Mouse (Mus musculus) midbrain, embryonic 15.5 days (tissue): Measurements from ENCODE around the gene Bcas3. TPM values are rescaled to one million over a fixed set of nuclear protein-coding genes. Genes with fewer than 3 reads are reported as not detected.

Experiments
- ATAC-seq: fragments of 200-750 bp; cut with Nextera tagmentation; replicated peaks from 2 replicates; pipeline ENCODE4 v1.8.0; 2017; ENCODE audit warnings: moderate TSS enrichment
- H3K27ac ChIP-seq: fragments of 300-500 bp; sonication (generic); 2 replicates; pipeline ENCODE4 v1.5.1; 2015; ENCODE audit warnings: mild to moderate bottlenecking, inconsistent platforms
- H3K27me3 ChIP-seq: fragments of 300-500 bp; sonication (generic); replicated peaks from 2 replicates; pipeline ENCODE4 v1.6.1; 2015; ENCODE audit warnings: inconsistent platforms
- H3K36me3 ChIP-seq: fragments of 300-500 bp; sonication (generic); replicated peaks from 2 replicates; pipeline ENCODE4 v1.6.1; 2015; ENCODE audit warnings: inconsistent platforms
- H3K4me1 ChIP-seq: fragments of 300-500 bp; sonication (generic); 2 replicates; pipeline ENCODE4 v1.6.1; 2015; ENCODE audit warnings: inconsistent platforms
- H3K4me2 ChIP-seq: fragments of 300-500 bp; sonication (generic); 2 replicates; pipeline ENCODE4 v1.6.1; 2015; ENCODE audit warnings: inconsistent platforms, mild to moderate bottlenecking, moderate library complexity
- H3K4me3 ChIP-seq: fragments of 300-500 bp; sonication (generic); 2 replicates; pipeline ENCODE4 v1.5.1; 2015; ENCODE audit warnings: mild to moderate bottlenecking, inconsistent platforms
- H3K9ac ChIP-seq: fragments of 300-500 bp; sonication (generic); 2 replicates; pipeline ENCODE4 v1.6.1; 2015; ENCODE audit warnings: mild to moderate bottlenecking, inconsistent platforms
- H3K9me3 ChIP-seq: fragments of 300-500 bp; sonication (generic); 2 replicates; pipeline ENCODE4 v1.6.1; 2016; ENCODE audit warnings: inconsistent platforms
- WGBS: fragments of 180-500 bp; shearing (Covaris S2); methylation state at CpG from one replicate; pipeline ENCODE4 v1.1.7; 2015; ENCODE audit warnings: mixed read lengths; 5-methylcytosine and 5-hydroxymethylcytosine counted together
- polyA plus RNA-seq: library from polyadenylated mRNA; unstranded; fragments of >200 nt; fragmentation: Nextera tagmentation; extraction: Ambion mirVana; gene quantifications from 2 replicates; pipeline ENCODE4 v1.2.1, GENCODE M21; 2015

Gene Bcas3
- polyA plus RNA-seq, 1 experiment from 2014 or later = 30.8 TPM

DNA sequence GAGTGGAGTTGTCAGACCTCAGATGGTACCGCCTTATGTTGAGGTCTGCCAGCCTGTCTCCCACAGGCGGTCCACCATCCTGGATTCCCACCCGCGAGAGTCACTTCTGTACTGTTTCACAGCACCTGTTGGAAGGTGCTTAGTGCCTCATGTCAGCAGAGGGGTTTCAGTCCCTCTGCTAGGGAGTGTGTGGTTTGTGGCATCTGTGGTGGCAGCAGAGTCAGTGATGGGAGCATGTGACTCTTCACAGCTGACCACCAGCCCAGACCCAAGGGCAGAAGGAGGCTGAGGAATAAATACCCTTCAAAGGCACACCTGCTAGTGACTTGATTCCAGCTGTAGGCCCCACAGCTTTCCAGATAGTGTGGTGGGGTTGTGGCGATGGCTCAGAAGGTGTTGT, 94.4 kb downstream of the Bcas3 start:
- H3K4me2 ChIP-seq = no peak overlapping the region
- H3K9ac ChIP-seq = no peak overlapping the region
- H3K4me1 ChIP-seq = no peaks in the 10 kb centered on the region
- H3K27me3 ChIP-seq = no peaks in the 10 kb centered on the region
- 95% methylated on average over 5 of the region's 5 CpGs for whole genome bisulfite sequencing
- H3K9me3 ChIP-seq = no peaks in the 10 kb centered on the region
- no peak overlapping the region for H3K4me3 ChIP-seq
- ATAC-seq = no peak
- H3K27ac ChIP-seq = no peak overlapping the region
- no peaks in the 10 kb centered on the region for H3K36me3 ChIP-seq

DNA sequence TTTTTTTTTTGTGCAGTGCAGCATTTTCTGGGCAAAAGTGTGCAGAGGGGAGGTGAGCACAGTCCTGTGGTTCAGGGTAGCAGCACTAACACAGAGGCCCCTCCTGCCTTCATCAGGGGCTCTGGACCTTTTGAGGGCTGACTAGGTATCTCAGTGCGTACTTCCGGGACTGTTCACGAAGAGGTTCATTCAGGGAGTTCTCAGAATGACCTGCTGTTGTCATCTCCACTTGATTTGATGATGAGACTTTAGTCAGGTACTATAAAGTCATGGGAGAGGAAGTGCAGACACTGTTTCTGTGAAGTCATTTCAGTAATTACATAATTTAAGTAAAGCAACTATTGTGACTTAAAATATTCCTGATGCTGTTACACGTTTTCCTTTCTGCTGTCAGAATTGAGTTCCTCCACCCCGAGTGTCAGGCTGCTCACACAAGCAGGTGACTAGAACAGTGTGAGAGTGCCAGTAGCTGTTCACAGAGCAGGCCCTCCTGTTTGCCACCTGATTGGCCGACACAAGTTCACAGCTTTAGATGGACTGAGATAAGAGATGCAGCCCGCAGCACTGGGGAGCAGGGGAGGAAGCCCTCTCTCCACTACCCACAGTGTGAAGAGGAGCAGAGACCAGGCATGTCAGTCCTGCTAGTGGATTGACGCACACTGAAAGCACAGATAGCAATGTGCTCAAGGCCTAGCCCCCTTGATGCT, 100.8 kb downstream of the Bcas3 start:
- ATAC-seq = no peak
- H3K27ac ChIP-seq = no peak overlapping the region
- no peaks in the 10 kb centered on the region for H3K27me3 ChIP-seq
- no peak overlapping the region for H3K4me2 ChIP-seq
- H3K9me3 ChIP-seq = no peaks in the 10 kb centered on the region
- no peak overlapping the region for H3K4me3 ChIP-seq
- WGBS = 80% methylated on average over 8 of the region's 8 CpGs
- no peaks in the 10 kb centered on the region for H3K36me3 ChIP-seq
- no peak overlapping the region for H3K9ac ChIP-seq
- H3K4me1 ChIP-seq = no peaks in the 10 kb centered on the region

DNA sequence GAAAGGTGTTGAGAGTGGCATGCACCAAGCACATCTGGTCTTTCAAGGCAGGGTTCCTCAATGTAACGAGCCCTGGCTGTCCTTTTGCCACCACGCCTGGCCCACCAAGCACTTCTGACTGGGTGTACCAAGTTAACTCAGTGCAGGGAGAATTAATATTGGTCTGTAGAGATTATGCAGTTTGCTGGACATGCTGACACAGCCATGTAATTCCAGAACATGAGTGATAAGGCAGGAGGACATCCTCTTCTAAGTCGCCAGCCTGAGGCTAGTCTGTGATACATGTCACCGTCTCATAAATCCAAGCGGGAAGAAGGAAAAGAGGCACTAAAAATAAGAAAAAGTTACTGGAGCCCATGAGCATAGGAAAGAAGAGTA, 101.3 kb downstream of the Bcas3 start:
- Histone ChIP-seq H3K9me3 (no peaks in the 10 kb centered on the region), H3K4me1 (no peaks in the 10 kb centered on the region), H3K36me3 (no peaks in the 10 kb centered on the region), H3K27me3 (no peaks in the 10 kb centered on the region), H3K4me2 (no peak overlapping the region), H3K27ac (no peak overlapping the region), H3K4me3 (no peak overlapping the region), H3K9ac (no peak overlapping the region)
- WGBS = 92% methylated on average over 5 of the region's 5 CpGs
- ATAC-seq = no peak

DNA sequence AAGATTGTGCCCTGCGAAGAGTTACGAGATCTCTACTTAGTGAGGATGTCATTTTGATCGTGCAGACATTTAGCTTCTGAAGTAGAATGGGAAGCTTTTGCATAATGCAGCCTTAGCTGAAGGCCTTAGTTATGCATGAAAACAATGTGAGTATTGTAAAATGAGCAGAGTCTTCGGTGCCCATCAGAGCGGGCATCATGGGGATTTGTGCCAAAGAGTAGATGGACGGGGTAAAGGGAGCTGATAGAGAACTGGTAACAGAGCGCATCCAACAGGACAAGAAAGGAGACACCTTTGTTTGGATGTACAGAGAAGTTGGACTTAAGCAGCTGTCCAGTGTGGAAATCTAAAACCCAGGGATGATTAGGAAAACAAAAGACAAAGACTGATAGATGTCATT, 108.6 kb downstream of the Bcas3 start:
- no peaks in the 10 kb centered on the region for H3K36me3 ChIP-seq
- H3K4me3 ChIP-seq = no peak overlapping the region
- 68% methylated on average over 7 of the region's 7 CpGs for WGBS
- H3K27ac ChIP-seq = no peak overlapping the region
- ATAC-seq = no peak
- H3K9me3 ChIP-seq = no peaks in the 10 kb centered on the region
- H3K27me3 ChIP-seq = peaks cover 12% of the 10 kb centered on the region; the same call in 1 of the 2 replicates
- no peak overlapping the region for H3K4me2 ChIP-seq
- no peaks in the 10 kb centered on the region for H3K4me1 ChIP-seq
- no peak overlapping the region for H3K9ac ChIP-seq

DNA sequence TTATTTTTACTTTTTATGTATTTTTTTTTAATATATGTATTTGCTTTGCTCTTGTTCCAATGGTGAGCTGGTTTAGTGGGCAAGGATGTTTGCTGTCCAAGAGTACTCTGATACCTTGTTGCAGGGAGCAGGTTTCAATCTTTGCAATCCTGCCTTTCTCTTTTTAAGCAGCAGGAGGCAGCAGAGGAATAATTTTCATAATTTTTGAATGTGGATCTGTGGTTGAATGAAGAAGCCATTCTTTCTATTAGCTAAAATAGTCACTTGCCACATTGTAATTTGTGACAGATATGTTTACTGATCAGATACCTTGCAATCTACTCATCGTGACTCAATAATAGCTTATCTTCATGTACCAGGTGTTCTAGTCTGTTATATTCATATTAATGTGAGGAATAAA, 116.6 kb downstream of the Bcas3 start:
- Histone ChIP-seq H3K9me3 (no peaks in the 10 kb centered on the region), H3K27me3 (peaks cover 33% of the 10 kb centered on the region), H3K36me3 (no peaks in the 10 kb centered on the region), H3K4me1 (no peaks in the 10 kb centered on the region), H3K27ac (no peak overlapping the region), H3K4me3 (no peak overlapping the region), H3K4me2 (no peak overlapping the region), H3K9ac (no peak overlapping the region)
- 72% methylated on average over 1 of the region's 1 CpGs for WGBS
- ATAC-seq = no peak

DNA sequence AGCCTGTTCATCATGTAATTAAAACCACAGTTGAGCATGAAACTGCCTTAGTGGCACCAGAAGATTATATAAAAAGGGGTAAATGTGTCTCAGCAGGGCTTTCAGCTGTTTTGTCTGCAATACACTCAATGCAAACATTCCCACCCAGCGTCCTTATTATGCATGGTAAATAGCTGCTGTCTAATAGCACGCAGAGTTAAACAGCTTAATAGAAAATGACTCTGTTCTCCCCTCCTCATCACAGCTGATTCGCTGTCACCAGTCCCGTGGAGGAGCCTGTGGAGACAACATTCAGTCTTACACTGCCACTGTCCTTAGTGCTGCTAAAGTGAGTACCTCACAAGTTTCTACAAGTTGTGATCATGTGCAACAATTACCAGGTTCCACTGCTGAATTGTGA, 117.5 kb downstream of the Bcas3 start:
- Histone ChIP-seq H3K4me1 (no peaks in the 10 kb centered on the region), H3K4me2 (no peak overlapping the region), H3K4me3 (no peak overlapping the region), H3K27me3 (peaks cover 27% of the 10 kb centered on the region), H3K9me3 (no peaks in the 10 kb centered on the region), H3K9ac (no peak overlapping the region), H3K36me3 (no peaks in the 10 kb centered on the region), H3K27ac (no peak overlapping the region)
- no peak for ATAC-seq
- 17% methylated on average over 4 of the region's 4 CpGs for WGBS

DNA sequence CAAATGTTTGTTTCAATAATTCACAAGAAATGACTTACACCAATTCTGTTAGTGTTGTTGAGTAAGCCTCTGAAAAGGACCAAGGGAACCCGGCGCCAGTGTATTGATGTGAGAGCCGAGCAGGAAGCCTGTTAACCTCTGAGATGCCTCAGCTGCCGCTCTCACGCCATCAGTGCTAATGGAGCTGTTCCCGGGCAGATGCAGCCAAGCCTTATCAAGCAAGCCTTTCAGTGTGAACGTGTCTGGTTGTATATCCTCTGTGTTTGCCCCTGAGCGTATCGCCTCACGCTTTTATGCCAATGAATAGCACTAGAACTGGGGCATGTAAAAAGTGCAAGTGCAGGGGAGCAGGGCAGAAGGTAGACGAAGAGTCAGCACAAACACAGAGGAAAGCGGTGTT, 121.4 kb downstream of the Bcas3 start:
- 27% methylated on average over 12 of the region's 12 CpGs for WGBS
- H3K4me1 ChIP-seq = no peaks in the 10 kb centered on the region
- H3K4me3 ChIP-seq = no peak overlapping the region
- no peaks in the 10 kb centered on the region for H3K9me3 ChIP-seq
- ATAC-seq = no peak
- peaks cover 8% of the 10 kb centered on the region; the same call in 1 of the 2 replicates for H3K27me3 ChIP-seq
- no peak overlapping the region for H3K27ac ChIP-seq
- no peak overlapping the region for H3K9ac ChIP-seq
- H3K36me3 ChIP-seq = no peaks in the 10 kb centered on the region
- H3K4me2 ChIP-seq = no peak overlapping the region

DNA sequence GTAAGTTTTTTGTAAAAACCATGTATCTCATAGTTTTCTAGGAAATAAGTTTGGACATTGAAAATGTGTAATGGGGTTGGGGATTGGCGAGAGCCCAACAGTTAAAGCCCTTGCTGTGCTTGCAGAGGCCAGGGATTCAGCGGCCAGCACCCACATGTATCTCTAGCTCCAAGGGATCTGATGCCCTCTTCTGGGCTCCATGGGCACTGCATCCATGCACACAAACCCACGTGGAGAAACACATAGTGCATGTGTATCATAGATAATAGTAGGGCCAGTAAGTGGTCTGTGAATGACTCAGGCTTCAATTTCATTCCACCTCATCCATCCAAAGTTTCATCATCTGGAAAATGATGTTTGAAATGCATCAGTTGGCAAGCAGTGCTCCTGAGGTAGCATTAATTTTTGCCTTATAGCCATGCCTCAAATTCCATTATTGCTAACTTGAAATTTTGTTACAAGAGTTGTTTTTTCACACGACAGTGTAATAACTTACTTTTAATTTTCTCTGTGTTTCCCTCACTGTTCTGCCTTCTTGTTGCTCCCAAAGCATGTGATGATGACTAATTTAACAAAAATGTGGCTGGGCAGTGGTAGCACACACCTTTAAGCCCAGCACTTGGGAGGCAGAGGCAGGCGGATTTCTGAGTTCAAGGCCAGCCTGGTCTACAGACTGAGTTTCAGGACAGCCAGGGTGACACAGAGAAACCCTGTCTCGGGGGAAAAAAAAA, 129.9 kb downstream of the Bcas3 start:
- Histone ChIP-seq H3K4me2 (no peak overlapping the region), H3K27ac (no peak overlapping the region), H3K4me1 (no peaks in the 10 kb centered on the region), H3K9ac (no peak overlapping the region), H3K9me3 (no peaks in the 10 kb centered on the region), H3K27me3 (no peaks in the 10 kb centered on the region; the same call in 1 of the 2 replicates), H3K4me3 (no peak overlapping the region), H3K36me3 (no peaks in the 10 kb centered on the region)
- ATAC-seq = no peak
- 71% methylated on average over 6 of the region's 6 CpGs for WGBS

DNA sequence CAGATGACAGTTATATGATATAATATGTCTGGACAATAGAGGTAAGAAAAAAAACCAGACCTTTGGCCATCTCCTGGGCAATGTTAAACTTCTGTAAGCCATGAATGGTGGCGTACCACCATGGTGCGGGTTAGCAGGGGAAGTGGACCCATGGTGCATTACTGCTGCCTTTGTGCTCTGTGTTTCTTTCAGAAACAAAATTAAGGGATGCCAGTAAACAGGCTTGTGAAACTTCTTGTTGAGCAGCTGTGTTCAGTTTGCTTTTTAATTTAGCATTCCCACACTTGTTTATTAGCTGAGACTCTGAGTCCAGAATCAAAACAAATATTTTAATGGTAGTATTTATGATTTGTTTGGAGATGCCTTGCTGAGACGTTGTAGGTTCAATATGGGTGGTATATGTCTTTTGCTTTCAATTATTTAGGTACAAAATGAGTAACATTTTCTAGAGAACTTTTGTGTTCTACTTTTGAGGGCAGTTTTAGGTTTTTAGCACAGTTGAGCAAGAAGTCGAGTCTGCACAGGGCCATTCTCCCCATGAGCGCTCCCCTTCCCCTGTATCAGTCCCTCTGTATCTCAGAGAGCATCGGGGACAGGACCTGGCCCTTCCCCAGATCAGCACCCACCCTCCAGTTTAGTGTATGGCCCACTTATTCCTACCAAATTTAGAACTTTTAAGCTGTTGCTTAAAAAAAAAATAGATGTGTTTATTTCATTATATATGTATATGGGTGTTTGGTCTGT, 132.4 kb downstream of the Bcas3 start:
- H3K27me3 ChIP-seq = no peaks in the 10 kb centered on the region
- no peak overlapping the region for H3K4me3 ChIP-seq
- no peaks in the 10 kb centered on the region for H3K9me3 ChIP-seq
- no peak for ATAC-seq
- H3K4me2 ChIP-seq = no peak overlapping the region
- H3K36me3 ChIP-seq = no peaks in the 10 kb centered on the region
- H3K4me1 ChIP-seq = no peaks in the 10 kb centered on the region
- no peak overlapping the region for H3K9ac ChIP-seq
- WGBS = 86% methylated on average over 6 of the region's 6 CpGs
- no peak overlapping the region for H3K27ac ChIP-seq

DNA sequence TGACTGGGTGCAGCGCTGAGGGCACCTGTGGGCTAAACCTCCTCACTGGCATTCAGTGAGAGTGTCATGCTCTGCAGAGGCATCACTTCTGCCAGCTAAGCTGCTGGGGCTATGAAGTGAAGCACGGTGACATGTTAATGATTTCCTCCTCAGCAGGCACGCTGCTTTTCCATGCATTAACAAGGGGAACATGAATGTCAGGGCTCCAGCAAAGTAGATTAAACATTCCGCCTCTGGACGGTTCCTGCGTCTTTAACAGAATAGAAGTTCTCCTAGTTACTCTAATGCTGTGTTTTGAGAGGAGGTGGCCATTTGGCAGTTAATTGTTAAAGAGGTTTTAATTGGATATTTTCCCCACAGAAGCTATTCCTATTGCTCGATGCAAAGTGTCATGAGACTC, 134.5 kb downstream of the Bcas3 start:
- H3K36me3 ChIP-seq = no peaks in the 10 kb centered on the region
- WGBS = 32% methylated on average over 7 of the region's 7 CpGs
- no peaks in the 10 kb centered on the region for H3K9me3 ChIP-seq
- H3K4me2 ChIP-seq = no peak overlapping the region
- H3K27ac ChIP-seq = no peak overlapping the region
- no peaks in the 10 kb centered on the region for H3K4me1 ChIP-seq
- H3K27me3 ChIP-seq = no peaks in the 10 kb centered on the region
- ATAC-seq = no peak
- H3K9ac ChIP-seq = no peak overlapping the region; the same call in 1 of the 2 replicates
- H3K4me3 ChIP-seq = no peak overlapping the region

DNA sequence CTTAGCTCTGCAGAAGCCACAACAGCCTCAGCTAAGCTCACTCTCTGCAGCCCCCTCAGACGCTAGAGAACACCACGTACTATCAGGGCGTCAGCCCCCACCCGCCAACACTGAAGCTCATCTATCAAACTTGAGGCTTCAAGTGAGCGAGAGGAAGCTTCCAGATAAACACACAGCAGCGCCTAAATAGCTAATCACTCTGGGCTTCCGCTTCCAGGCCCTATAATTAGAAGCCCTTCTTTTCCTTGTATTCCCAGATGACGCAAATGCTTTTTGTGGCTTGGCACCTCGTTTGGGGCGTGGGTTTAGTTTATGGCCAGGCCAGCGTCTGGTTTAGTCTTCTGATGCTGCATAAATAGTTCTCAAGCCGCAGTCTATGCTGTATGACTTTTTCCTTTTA, 139.3 kb downstream of the Bcas3 start:
- H3K27me3 ChIP-seq = no peaks in the 10 kb centered on the region
- H3K4me1 ChIP-seq = no peaks in the 10 kb centered on the region
- H3K4me2 ChIP-seq = no peak overlapping the region
- no peak overlapping the region for H3K4me3 ChIP-seq
- H3K27ac ChIP-seq = no peak overlapping the region
- H3K36me3 ChIP-seq = no peaks in the 10 kb centered on the region
- WGBS = 59% methylated on average over 12 of the region's 12 CpGs
- H3K9ac ChIP-seq = no peak overlapping the region
- H3K9me3 ChIP-seq = no peaks in the 10 kb centered on the region
- ATAC-seq = no peak

DNA sequence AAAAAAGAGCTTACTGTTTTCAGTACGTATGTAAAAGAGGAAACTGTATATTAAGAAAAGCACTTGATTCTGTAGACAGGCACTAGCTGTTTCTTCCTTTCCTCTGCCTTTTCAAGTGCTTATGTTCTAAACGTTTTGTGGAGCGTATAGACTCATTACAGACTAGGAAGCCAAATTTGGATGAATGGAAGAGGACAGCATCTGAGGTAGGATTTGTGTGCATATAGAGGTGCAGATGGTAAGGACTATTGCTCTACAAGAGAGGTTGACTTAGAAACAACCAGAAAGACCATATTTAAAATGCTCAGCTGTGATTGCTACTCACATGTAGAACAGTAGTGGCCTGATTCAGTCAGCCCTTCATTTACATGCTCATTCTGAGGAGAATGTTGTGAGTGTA, 139.7 kb downstream of the Bcas3 start:
- H3K4me3 ChIP-seq = no peak overlapping the region
- no peaks in the 10 kb centered on the region for H3K27me3 ChIP-seq
- H3K4me2 ChIP-seq = no peak overlapping the region
- H3K9me3 ChIP-seq = no peaks in the 10 kb centered on the region
- no peak overlapping the region for H3K27ac ChIP-seq
- no peaks in the 10 kb centered on the region for H3K36me3 ChIP-seq
- no peak overlapping the region for H3K9ac ChIP-seq
- no peak for ATAC-seq
- WGBS = 80% methylated on average over 3 of the region's 3 CpGs
- no peaks in the 10 kb centered on the region for H3K4me1 ChIP-seq
